Mouse (Mus musculus): ENCODE results near the gene Gm11627. TPM values are rescaled to one million over a fixed set of nuclear protein-coding genes. Genes with fewer than 3 reads are reported as not detected.

Gm11627 gene
- total and polyA plus RNA-seq, 2 experiments, result not detected

DNA sequence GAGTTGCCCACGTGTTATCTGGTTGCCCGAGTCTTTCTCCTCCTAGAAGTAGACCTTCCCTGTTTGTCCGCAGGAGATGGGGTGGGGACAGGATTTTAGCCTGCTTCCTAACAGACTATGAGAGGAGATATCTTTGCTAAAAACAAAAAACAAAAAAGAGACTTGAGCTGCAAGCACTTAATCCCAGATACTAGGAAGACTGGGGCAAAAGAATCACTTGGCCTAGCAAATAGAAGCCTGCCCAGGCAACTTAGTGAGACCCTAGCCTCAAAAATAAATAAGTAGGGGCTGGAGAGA, 721 bp upstream of the Gm11627 start:
- 51% methylated on average over 3 of the region's 3 CpGs for WGBS
- Histone ChIP-seq H3K27me3 (ENCODE audit: control insufficient read depth, insufficient read depth, low read length) (no peaks in the 10 kb centered on the region), H3K4me3 (ENCODE audit: insufficient read depth, low read depth, low read length) (no peak overlapping the region), H3K36me3 (ENCODE audit: control insufficient read depth, insufficient read depth, low read length) (no peaks in the 10 kb centered on the region), H3K79me2 (ENCODE audit: control insufficient read depth, insufficient read depth, low read length) (no peaks in the 10 kb centered on the region), H3K27ac (replicated peaks; ENCODE audit: insufficient read depth, low read depth, low read length) (no peak overlapping the region), H3K9ac (ENCODE audit: low read depth, low read length) (no peak overlapping the region), H3K4me1 (ENCODE audit: control insufficient read depth, insufficient read depth, low read length) (peaks cover 1% of the 10 kb centered on the region; the same call in 1 of the 2 replicates)
- no peak for TF ChIP-seq CTCF (IDR thresholded peaks at IDR 0.05; ENCODE audit: low read depth, low read length)
- no peak for TF ChIP-seq POLR2A (IDR thresholded peaks at IDR 0.05; ENCODE audit: extremely low read depth, insufficient read depth, low read length)
- DNase-seq (ENCODE audit: extremely low read depth, low read depth, low spot score), result no peak

DNA sequence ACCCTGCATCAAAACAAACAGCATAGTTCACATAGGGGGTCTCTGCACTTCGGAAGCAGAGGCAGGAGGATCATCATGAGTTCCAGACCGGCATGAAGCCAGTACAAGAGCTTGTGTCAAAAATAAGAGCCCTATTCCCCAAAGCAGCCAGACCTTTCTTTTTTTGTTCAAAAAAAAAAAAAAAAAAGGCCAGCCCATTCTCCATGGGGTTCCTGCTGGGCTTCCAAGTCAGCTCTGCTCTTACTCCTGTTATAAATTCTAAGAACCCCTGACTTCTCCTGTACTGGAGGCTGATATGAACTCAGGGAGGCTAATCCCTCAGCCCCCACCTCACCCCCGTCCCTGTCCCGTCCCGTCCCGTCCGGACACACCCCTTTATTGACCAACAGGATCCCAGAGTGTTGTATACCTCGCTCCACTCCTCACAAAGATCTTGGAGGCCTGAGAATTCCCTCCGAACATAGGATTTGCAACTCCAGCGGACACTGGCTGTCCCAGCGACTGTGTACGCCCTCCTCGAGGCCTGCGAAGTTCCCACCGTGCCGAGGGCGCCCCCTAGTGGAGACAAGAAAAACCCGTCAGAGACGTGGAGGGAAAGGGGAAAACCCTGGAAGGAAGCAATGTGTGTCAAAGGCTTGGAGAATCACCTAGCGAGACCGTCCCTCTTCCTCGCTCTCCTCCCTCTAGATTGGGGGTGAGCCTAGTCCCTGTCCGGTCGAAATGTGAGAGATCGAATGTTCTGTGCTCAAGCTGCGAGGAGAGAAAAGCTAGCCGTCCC, 731 bp downstream of the Gm11627 start:
- H3K27ac ChIP-seq (replicated peaks; ENCODE audit: insufficient read depth, low read depth, low read length), result no peak overlapping the region

DNA sequence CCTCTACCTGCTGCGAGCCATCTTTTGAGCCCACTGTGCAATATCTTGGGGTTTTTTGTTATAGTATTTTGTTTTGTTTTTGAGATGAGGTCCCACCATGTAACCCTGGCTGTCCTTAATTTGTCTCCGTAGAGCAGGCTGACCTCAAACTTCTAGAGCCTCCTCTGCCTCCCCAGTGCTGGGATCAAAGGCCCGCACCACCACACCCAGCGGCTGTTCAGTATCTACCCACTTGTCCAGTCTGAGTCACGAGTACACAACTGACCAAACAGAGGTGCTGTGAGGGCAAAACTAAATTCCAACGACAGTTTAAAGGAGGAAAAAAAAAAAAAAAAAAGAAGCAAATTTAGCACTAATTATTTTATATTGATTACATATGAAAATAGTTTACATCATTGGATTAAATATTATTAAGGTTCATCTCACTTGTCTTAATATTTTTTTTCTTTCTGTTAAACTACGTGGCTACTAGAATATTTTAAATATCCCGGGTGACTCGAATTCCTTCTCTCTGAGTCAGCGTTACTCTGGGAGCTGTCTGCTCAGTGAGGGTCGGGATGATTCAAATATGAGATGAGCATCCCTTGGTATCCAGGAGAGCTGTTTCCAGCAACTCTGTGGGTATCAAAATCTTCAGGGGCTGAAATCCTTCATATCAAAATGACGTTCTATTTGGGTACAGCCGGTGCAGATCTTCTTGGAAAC, 3.1 kb downstream of the Gm11627 start:
- 53% methylated on average over 13 of the region's 13 CpGs for WGBS
- no peak overlapping the region for H3K9ac ChIP-seq (ENCODE audit: low read depth, low read length)
- H3K27ac ChIP-seq (replicated peaks; ENCODE audit: insufficient read depth, low read depth, low read length), result no peak overlapping the region
- H3K36me3 ChIP-seq (ENCODE audit: control insufficient read depth, insufficient read depth, low read length), result no peaks in the 10 kb centered on the region
- H3K4me3 ChIP-seq (ENCODE audit: insufficient read depth, low read depth, low read length), result no peak overlapping the region
- peaks cover 3% of the 10 kb centered on the region; the same call in 1 of the 2 replicates for H3K4me1 ChIP-seq (ENCODE audit: control insufficient read depth, insufficient read depth, low read length)
- H3K79me2 ChIP-seq (ENCODE audit: control insufficient read depth, insufficient read depth, low read length), result no peaks in the 10 kb centered on the region
- no peaks in the 10 kb centered on the region for H3K27me3 ChIP-seq (ENCODE audit: control insufficient read depth, insufficient read depth, low read length)
- no peak for DNase-seq (ENCODE audit: extremely low read depth, low read depth, low spot score)
- TF ChIP-seq CTCF (IDR thresholded peaks at IDR 0.05; ENCODE audit: low read depth, low read length) (no peak), POLR2A (IDR thresholded peaks at IDR 0.05; ENCODE audit: extremely low read depth, insufficient read depth, low read length) (no peak)

More for the DNA sequence above, 731 bp downstream of the Gm11627 start:
- TF ChIP-seq CTCF (IDR thresholded peaks at IDR 0.05; ENCODE audit: low read depth, low read length) (peak; percentile 92), POLR2A (IDR thresholded peaks at IDR 0.05; ENCODE audit: extremely low read depth, insufficient read depth, low read length) (no peak)
- no peaks in the 10 kb centered on the region for H3K27me3 ChIP-seq (ENCODE audit: control insufficient read depth, insufficient read depth, low read length)
- H3K79me2 ChIP-seq (ENCODE audit: control insufficient read depth, insufficient read depth, low read length), result no peaks in the 10 kb centered on the region
- peak; percentile 39 for DNase-seq (ENCODE audit: extremely low read depth, low read depth, low spot score)
- H3K9ac ChIP-seq (ENCODE audit: low read depth, low read length), result peak overlapping the region; percentile 52
- H3K4me3 ChIP-seq (ENCODE audit: insufficient read depth, low read depth, low read length), result peak overlapping the region; percentile 33; the same call in 1 of the 2 replicates
- no peaks in the 10 kb centered on the region for H3K36me3 ChIP-seq (ENCODE audit: control insufficient read depth, insufficient read depth, low read length)
- peaks cover 1% of the 10 kb centered on the region; the same call in 1 of the 2 replicates for H3K4me1 ChIP-seq (ENCODE audit: control insufficient read depth, insufficient read depth, low read length)
- 7% methylated on average over 27 of the region's 27 CpGs for WGBS

DNA sequence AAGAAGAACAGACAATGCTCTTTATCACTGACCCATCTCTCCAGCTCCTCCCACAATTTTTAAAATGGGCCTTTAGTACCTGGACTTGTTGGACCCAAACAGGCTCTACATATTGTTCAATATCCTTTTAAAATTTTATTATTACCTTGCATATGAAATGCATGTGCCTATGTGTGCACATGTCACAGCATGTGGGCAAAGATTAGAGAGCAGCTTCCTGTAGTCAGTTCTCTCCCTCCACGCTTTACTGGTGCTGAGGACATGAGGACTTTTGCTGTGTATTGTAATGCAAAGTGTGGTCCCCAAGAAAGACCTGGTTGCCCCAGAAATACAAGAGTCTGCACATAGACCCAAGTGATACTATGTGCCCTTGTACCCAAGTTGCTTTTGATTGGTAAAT, 4.2 kb downstream of the Gm11627 start:
- Histone ChIP-seq H3K4me3 (ENCODE audit: insufficient read depth, low read depth, low read length) (no peak overlapping the region), H3K4me1 (ENCODE audit: control insufficient read depth, insufficient read depth, low read length) (peaks cover 3% of the 10 kb centered on the region; the same call in 1 of the 2 replicates), H3K9ac (ENCODE audit: low read depth, low read length) (no peak overlapping the region), H3K27me3 (ENCODE audit: control insufficient read depth, insufficient read depth, low read length) (no peaks in the 10 kb centered on the region), H3K36me3 (ENCODE audit: control insufficient read depth, insufficient read depth, low read length) (no peaks in the 10 kb centered on the region), H3K27ac (replicated peaks; ENCODE audit: insufficient read depth, low read depth, low read length) (no peak overlapping the region), H3K79me2 (ENCODE audit: control insufficient read depth, insufficient read depth, low read length) (no peaks in the 10 kb centered on the region)
- no peak for DNase-seq (ENCODE audit: extremely low read depth, low read depth, low spot score)
- TF ChIP-seq CTCF (IDR thresholded peaks at IDR 0.05; ENCODE audit: low read depth, low read length) (no peak), POLR2A (IDR thresholded peaks at IDR 0.05; ENCODE audit: extremely low read depth, insufficient read depth, low read length) (no peak)
- WGBS, result 68% methylated on average over 1 of the region's 1 CpGs

DNA sequence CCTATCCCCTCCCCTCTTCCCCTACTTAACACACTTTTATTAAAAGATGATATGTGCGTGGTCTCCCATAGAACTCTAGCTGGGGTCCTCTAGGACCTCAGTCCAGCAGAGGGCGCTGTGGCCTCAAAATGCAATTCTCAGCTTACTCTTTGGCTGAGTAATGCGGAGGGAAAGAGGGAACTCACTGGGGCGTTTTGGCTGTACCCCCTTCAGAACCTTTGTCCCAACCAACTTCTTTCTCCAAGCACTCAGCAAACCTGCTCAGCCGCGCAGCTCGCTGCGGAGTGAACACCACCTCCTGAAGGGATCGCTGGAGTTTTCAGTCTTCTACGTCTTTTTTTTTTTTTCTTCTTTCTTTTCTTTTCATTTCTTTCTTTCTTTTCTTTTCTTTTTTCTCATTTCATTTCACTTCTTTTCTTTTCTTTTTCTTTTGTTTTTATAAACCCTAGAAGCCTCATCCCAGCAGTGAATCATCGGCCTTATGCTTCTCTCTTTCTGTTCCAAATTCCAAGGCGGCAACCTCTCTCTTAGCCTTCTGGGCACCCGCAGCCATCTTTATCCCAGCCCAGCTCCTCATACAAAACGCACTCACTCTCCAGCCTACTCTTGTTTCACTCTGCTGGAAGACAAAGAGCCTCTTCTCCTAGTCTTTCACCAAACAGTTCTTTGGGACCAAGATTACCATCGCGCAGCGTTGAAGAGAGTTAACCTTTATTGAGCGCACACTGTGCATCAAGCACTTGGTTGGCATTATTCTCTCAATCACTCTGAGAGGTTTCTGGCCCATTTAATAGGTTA, 6.2 kb downstream of the Gm11627 start:
- TF ChIP-seq CTCF (IDR thresholded peaks at IDR 0.05; ENCODE audit: low read depth, low read length) (peak; percentile 85), POLR2A (IDR thresholded peaks at IDR 0.05; ENCODE audit: extremely low read depth, insufficient read depth, low read length) (no peak)
- 20% methylated on average over 18 of the region's 18 CpGs for WGBS
- DNase-seq (ENCODE audit: extremely low read depth, low read depth, low spot score), result peak; percentile 49
- no peak overlapping the region for H3K27ac ChIP-seq (replicated peaks; ENCODE audit: insufficient read depth, low read depth, low read length)
- peak overlapping the region; percentile 49 for H3K4me3 ChIP-seq (ENCODE audit: insufficient read depth, low read depth, low read length)
- peak overlapping the region; percentile 68 for H3K9ac ChIP-seq (ENCODE audit: low read depth, low read length)
- peaks cover 2% of the 10 kb centered on the region; the same call in 1 of the 2 replicates for H3K4me1 ChIP-seq (ENCODE audit: control insufficient read depth, insufficient read depth, low read length)
- H3K27me3 ChIP-seq (ENCODE audit: control insufficient read depth, insufficient read depth, low read length), result no peaks in the 10 kb centered on the region
- no peaks in the 10 kb centered on the region for H3K36me3 ChIP-seq (ENCODE audit: control insufficient read depth, insufficient read depth, low read length)
- H3K79me2 ChIP-seq (ENCODE audit: control insufficient read depth, insufficient read depth, low read length), result no peaks in the 10 kb centered on the region

Data from liver, adult 2 months (tissue).